Comparison of ENCODE assay signal across 8 mouse cellular contexts in the genomic region with DNA sequence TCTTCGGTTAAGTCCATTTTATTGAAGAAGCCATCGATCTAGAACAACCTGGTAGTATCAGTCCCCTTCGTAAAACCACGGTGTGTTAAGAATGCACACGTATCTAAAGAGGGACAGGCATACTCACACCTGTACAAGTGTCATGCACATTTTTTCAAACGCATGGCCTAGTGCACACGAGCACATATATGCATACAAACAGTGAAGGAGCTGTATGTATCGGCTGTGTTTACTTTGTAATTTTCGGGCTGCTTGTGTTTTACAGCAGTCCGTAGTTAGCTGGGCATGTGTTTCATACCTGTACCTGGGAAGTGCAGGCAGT. TPM values are rescaled to one million over a fixed set of nuclear protein-coding genes. Genes with fewer than 3 reads are reported as not detected.
DNase-seq lines count a peak whose midpoint lies in the region; ATAC-seq and TF ChIP-seq lines count a peak whose summit lies in the region.

No protein-coding gene starts in this region.

- peaks cover 12% of the 10 kb centered on the region for H3K36me3 ChIP-seq in embryonic facial prominence, embryonic 15.5 days
- peaks cover 18% of the 10 kb centered on the region for H3K36me3 ChIP-seq in limb, embryonic 10.5 days
- H3K36me3 ChIP-seq in neural tube, embryonic 15.5 days = peaks cover 10% of the 10 kb centered on the region

- H3K4me3 ChIP-seq in lung, adult 2 months (replicated peaks; ENCODE audit: extremely low read depth, low read depth, low read length) = peak overlapping the region; percentile 60
- H3K4me3 ChIP-seq in embryonic facial prominence, embryonic 15.5 days (replicated peaks) = peak overlapping the region; percentile 45
- peak overlapping the region; percentile 52 for H3K4me3 ChIP-seq in limb, embryonic 10.5 days
- H3K4me3 ChIP-seq in neural tube, embryonic 15.5 days (replicated peaks) = peak overlapping the region; percentile 46

- intact Hi-C loops in gastrocnemius, postnatal 36 days (cut with DNase I) = loop anchor here (10.0 kb wide), 1 partner anchor 344 kb away; a partner anchor contains a TSS

- H3K4me1 ChIP-seq in lung, adult 2 months (ENCODE audit: control insufficient read depth, insufficient read depth, low read length) = peaks cover 3% of the 10 kb centered on the region; the same call in 1 of the 2 replicates
- peaks cover 19% of the 10 kb centered on the region for H3K4me1 ChIP-seq in embryonic facial prominence, embryonic 15.5 days
- peaks cover 17% of the 10 kb centered on the region for H3K4me1 ChIP-seq in limb, embryonic 10.5 days
- peaks cover 21% of the 10 kb centered on the region for H3K4me1 ChIP-seq in neural tube, embryonic 15.5 days

- no peaks in the 10 kb centered on the region for H3K9me3 ChIP-seq in embryonic facial prominence, embryonic 15.5 days (replicated peaks)
- H3K9me3 ChIP-seq in limb, embryonic 10.5 days (replicated peaks) = no peaks in the 10 kb centered on the region
- H3K9me3 ChIP-seq in neural tube, embryonic 15.5 days (replicated peaks) = no peaks in the 10 kb centered on the region

- peak overlapping the region; percentile 69 for H3K4me2 ChIP-seq in embryonic facial prominence, embryonic 15.5 days (replicated peaks)
- H3K4me2 ChIP-seq in neural tube, embryonic 15.5 days = peak overlapping the region; percentile 61

- H3K27me3 ChIP-seq in embryonic facial prominence, embryonic 15.5 days = no peaks in the 10 kb centered on the region
- no peaks in the 10 kb centered on the region for H3K27me3 ChIP-seq in limb, embryonic 10.5 days (ENCODE audit: low read depth, poor library complexity, severe bottlenecking)
- H3K27me3 ChIP-seq in neural tube, embryonic 15.5 days (replicated peaks) = no peaks in the 10 kb centered on the region

- 14% methylated on average over 10 of the region's 10 CpGs for WGBS in lung, adult 2 months
- 24% methylated on average over 10 of the region's 10 CpGs for WGBS in embryonic facial prominence, embryonic 15.5 days
- WGBS in limb, embryonic 10.5 days = 35% methylated on average over 10 of the region's 10 CpGs
- 28% methylated on average over 10 of the region's 10 CpGs for WGBS in neural tube, embryonic 15.5 days

- peak overlapping the region; percentile 93 for H3K27ac ChIP-seq in embryonic facial prominence, embryonic 15.5 days (replicated peaks)
- peak overlapping the region; percentile 89 for H3K27ac ChIP-seq in limb, embryonic 10.5 days
- H3K27ac ChIP-seq in neural tube, embryonic 15.5 days (replicated peaks) = peak overlapping the region; percentile 85

- no peak for ATAC-seq in embryonic facial prominence, embryonic 15.5 days (ENCODE audit: insufficient number of reproducible peaks, low FRiP score, low TSS enrichment, low read depth)
- peak; percentile 21 for ATAC-seq in neural tube, embryonic 15.5 days (ENCODE audit: low FRiP score)

- no peak for TF ChIP-seq POLR2A in lung, adult 2 months (IDR thresholded peaks at IDR 0.05; ENCODE audit: borderline replicate concordance, extremely low read depth, low read depth, low read length)

- peak overlapping the region; percentile 48 for H3K9ac ChIP-seq in embryonic facial prominence, embryonic 15.5 days
- H3K9ac ChIP-seq in neural tube, embryonic 15.5 days (replicated peaks) = peak overlapping the region; percentile 50

- DNase-seq in lung, adult 2 months = no peak
- no peak for DNase-seq in lung, postnatal 14 days
- no peak for DNase-seq in limb, embryonic 10.5 days (ENCODE audit: low spot score)
- no peak for DNase-seq in Muller cell, postnatal 12 days (ENCODE audit: inconsistent ontology term)
- DNase-seq in gastrocnemius, postnatal 36 days = no peak
- no peak for DNase-seq in layer of hippocampus, adult 9-10 months (ENCODE audit: low spot score)

- no peak for TF ChIP-seq CTCF in lung, adult 2 months (IDR thresholded peaks at IDR 0.05; ENCODE audit: insufficient read depth, low read length)

RNA-seq across cellular contexts. Expression of a gene that starts 25.5 kb away (rescaled TPM):
- polyA plus RNA-seq in lung, adult 2 months (2012; rRNA removed) = 21.5 and 21.6 TPM in 2 replicates
- polyA plus RNA-seq in embryonic facial prominence, embryonic 15.5 days (2015; fragmentation: Nextera tagmentation; extraction: Ambion mirVana) = 51.8 and 52.1 TPM in 2 replicates
- polyA plus RNA-seq in limb, embryonic 10.5 days (2016; fragmentation: Nextera tagmentation; extraction: Ambion mirVana) = 94.0 and 95.2 TPM in 2 replicates
- polyA plus RNA-seq in neural tube, embryonic 15.5 days (2015; fragmentation: Nextera tagmentation; extraction: Ambion mirVana) = 41.7 and 44.4 TPM in 2 replicates
- total RNA-seq in gastrocnemius, postnatal 36 days (2021) = 10 to 100 TPM; 14.5 to 16.8 TPM

RNA-seq across cellular contexts. Expression of a gene that starts 33.0 kb away (rescaled TPM):
- 22.5 and 24.8 TPM in 2 replicates for polyA plus RNA-seq in lung, adult 2 months (2012; rRNA removed)
- 106 and 121 TPM in 2 replicates for polyA plus RNA-seq in embryonic facial prominence, embryonic 15.5 days (2015; fragmentation: Nextera tagmentation; extraction: Ambion mirVana)
- polyA plus RNA-seq in limb, embryonic 10.5 days (2016; fragmentation: Nextera tagmentation; extraction: Ambion mirVana) = 188 and 193 TPM in 2 replicates
- 98.6 and 99.7 TPM in 2 replicates for polyA plus RNA-seq in neural tube, embryonic 15.5 days (2015; fragmentation: Nextera tagmentation; extraction: Ambion mirVana)
- 10 to 100 TPM; 18.7 to 19.5 TPM for total RNA-seq in gastrocnemius, postnatal 36 days (2021)
